Mouse (Mus musculus): ENCODE data around the gene Gsap. TPM values are rescaled to one million over a fixed set of nuclear protein-coding genes. Genes with fewer than 3 reads are reported as not detected.

The Gsap gene
- total and polyA plus RNA-seq, 3 experiments = 0.27 TPM; not detected in 2

DNA sequence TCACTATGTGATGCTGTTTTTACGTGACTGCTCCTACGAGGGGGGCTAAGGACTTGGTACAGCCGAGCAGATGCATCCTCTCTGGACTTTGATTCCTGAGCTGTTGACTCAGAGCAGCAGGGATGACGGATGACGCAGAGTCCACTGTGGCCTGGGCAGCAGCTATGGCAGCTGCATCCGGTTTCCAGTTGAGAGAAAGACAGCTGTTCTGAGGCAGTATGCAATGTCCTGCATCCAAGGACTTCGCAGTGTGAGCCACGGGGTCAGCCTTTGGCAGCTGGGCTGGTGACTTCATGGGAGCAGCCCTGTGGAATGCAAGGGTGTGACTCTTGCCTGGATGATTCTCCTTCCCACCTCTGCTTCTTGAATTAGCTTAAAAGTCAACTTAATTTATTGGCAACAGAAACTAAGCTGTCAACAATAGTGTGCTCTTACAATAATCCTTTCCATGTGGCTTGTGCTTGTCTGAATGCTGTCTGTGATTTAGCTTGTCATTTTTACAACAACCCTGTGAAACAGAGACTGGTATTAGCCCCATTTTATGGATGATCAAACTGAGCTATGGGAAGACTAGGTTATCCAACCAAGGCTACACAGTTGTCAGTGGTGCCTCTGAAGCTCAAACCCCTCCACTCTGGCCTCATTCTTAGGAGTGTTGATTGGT lies 41.4 kb upstream of the Gsap start:
- ATAC-seq (ENCODE audit: extremely low read depth, insufficient number of reproducible peaks, low FRiP score, poor library complexity, severe bottlenecking) = no peak

DNA sequence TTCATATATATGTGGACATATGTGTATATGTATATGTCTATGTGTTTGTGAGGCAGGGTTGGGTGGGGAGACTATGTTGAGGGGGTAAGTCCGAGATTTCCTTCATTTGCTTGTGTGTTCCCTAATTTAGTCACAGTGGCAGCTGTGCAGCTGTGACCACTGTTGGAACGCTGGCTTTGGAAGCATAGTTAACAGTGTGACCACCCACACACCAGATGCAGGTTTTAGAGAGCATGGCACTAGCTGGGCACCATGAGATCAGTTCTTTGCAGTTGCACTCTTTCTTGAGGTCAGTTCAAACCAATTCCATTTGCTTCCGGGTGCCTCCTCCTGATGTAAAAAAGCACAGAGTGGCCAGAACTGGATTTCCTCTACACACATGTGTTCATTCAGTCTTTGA lies 37.7 kb upstream of the Gsap start:
- H3K27me3 ChIP-seq (ENCODE audit: insufficient read depth, low read length) = peaks cover 23% of the 10 kb centered on the region
- ATAC-seq (ENCODE audit: extremely low read depth, insufficient number of reproducible peaks, low FRiP score, poor library complexity, severe bottlenecking) = no peak
- H3K9me3 ChIP-seq (replicated peaks) = no peaks in the 10 kb centered on the region
- no peaks in the 10 kb centered on the region for H3K4me1 ChIP-seq (ENCODE audit: insufficient read depth, low read depth, low read length)
- no peaks in the 10 kb centered on the region for H3K36me3 ChIP-seq (replicated peaks)
- TF ChIP-seq TAL1 (conservative IDR thresholded peaks at IDR 0.05; ENCODE audit: low read depth, low read length) (no peak), GATA2 (IDR thresholded peaks at IDR 0.05; ENCODE audit: borderline replicate concordance, low read depth, low read length) (no peak), GATA1 (IDR thresholded peaks at IDR 0.05; ENCODE audit: borderline replicate concordance, low read length) (no peak), POLR2AphosphoS5 (IDR thresholded peaks at IDR 0.05; ENCODE audit: insufficient replicate concordance, low read depth, low read length) (no peak), CTCF (IDR thresholded peaks at IDR 0.05; ENCODE audit: low read depth, low read length) (no peak)
- DNase-seq (ENCODE audit: low spot score) = no peak
- H3K4me3 ChIP-seq (ENCODE audit: low read depth, low read length) = no peak overlapping the region

More for the DNA sequence above, 41.4 kb upstream of the Gsap start:
- no peaks in the 10 kb centered on the region for H3K36me3 ChIP-seq (replicated peaks)
- DNase-seq (ENCODE audit: low spot score) = no peak
- peaks cover 25% of the 10 kb centered on the region for H3K27me3 ChIP-seq (ENCODE audit: insufficient read depth, low read length)
- no peaks in the 10 kb centered on the region for H3K4me1 ChIP-seq (ENCODE audit: insufficient read depth, low read depth, low read length)
- H3K4me3 ChIP-seq (ENCODE audit: low read depth, low read length) = no peak overlapping the region
- no peaks in the 10 kb centered on the region for H3K9me3 ChIP-seq (replicated peaks)
- TF ChIP-seq TAL1 (conservative IDR thresholded peaks at IDR 0.05; ENCODE audit: low read depth, low read length) = no peak
- no peak for TF ChIP-seq GATA1 (IDR thresholded peaks at IDR 0.05; ENCODE audit: borderline replicate concordance, low read length)
- TF ChIP-seq GATA2 (IDR thresholded peaks at IDR 0.05; ENCODE audit: borderline replicate concordance, low read depth, low read length) = no peak
- no peak for TF ChIP-seq POLR2AphosphoS5 (IDR thresholded peaks at IDR 0.05; ENCODE audit: insufficient replicate concordance, low read depth, low read length)
- TF ChIP-seq CTCF (IDR thresholded peaks at IDR 0.05; ENCODE audit: low read depth, low read length) = no peak

DNA sequence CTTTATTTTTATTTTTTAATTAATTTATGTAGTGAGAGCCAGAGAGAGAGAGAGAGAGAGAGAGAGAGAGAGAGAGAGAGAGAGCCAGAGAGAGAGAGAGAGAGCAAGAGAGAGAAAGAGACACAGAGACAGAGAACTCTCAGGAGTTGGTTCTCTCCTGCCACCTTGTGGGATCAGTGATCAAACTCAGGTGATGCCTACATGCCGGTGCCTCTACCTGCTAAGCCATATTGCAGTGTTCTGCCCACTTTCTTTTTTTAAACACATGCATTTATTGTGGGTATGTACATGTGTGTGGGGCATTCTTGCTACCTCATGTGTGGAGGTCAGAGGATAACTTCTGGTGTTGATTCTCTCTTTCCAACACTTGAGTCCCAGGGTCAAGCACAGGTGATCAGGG lies 32.4 kb upstream of the Gsap start:
- Histone ChIP-seq H3K9me3 (replicated peaks) (peaks cover 4% of the 10 kb centered on the region; the same call in 1 of the 2 replicates), H3K36me3 (replicated peaks) (no peaks in the 10 kb centered on the region), H3K4me1 (ENCODE audit: insufficient read depth, low read depth, low read length) (no peaks in the 10 kb centered on the region), H3K4me3 (ENCODE audit: low read depth, low read length) (no peak overlapping the region), H3K27me3 (ENCODE audit: insufficient read depth, low read length) (peaks cover 13% of the 10 kb centered on the region)
- ATAC-seq (ENCODE audit: extremely low read depth, insufficient number of reproducible peaks, low FRiP score, poor library complexity, severe bottlenecking) (no peak), DNase-seq (ENCODE audit: low spot score) (no peak)
- no peak for TF ChIP-seq GATA1 (IDR thresholded peaks at IDR 0.05; ENCODE audit: borderline replicate concordance, low read length)
- TF ChIP-seq GATA2 (IDR thresholded peaks at IDR 0.05; ENCODE audit: borderline replicate concordance, low read depth, low read length) = no peak

DNA sequence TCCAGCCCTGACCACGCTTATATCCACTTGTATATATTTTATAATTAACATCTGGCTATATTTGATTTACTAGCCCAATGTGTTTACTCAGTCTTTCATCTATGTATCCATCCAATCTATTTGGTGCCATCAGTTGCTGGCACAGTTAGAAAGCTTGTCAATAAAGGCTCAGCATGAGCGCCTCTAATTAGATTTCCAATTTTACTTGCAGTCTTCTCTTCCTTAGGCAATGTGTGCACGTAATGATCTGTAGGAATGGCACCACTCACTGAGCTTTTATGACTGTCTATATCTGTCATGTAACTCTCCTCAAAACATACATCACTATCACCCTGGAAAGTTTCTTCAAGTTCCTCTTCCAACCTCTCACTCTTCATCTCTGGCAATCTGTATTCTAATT lies 29.3 kb upstream of the Gsap start:
- no peaks in the 10 kb centered on the region for H3K4me1 ChIP-seq (ENCODE audit: insufficient read depth, low read depth, low read length)
- DNase-seq (ENCODE audit: low spot score) (no peak), ATAC-seq (ENCODE audit: extremely low read depth, insufficient number of reproducible peaks, low FRiP score, poor library complexity, severe bottlenecking) (no peak)
- no peaks in the 10 kb centered on the region for H3K36me3 ChIP-seq (replicated peaks)
- H3K9me3 ChIP-seq (replicated peaks) = peaks cover 4% of the 10 kb centered on the region; the same call in 1 of the 2 replicates
- no peak for TF ChIP-seq GATA2 (IDR thresholded peaks at IDR 0.05; ENCODE audit: borderline replicate concordance, low read depth, low read length)
- no peak for TF ChIP-seq GATA1 (IDR thresholded peaks at IDR 0.05; ENCODE audit: borderline replicate concordance, low read length)
- TF ChIP-seq POLR2AphosphoS5 (IDR thresholded peaks at IDR 0.05; ENCODE audit: insufficient replicate concordance, low read depth, low read length) = no peak
- no peak for TF ChIP-seq CTCF (IDR thresholded peaks at IDR 0.05; ENCODE audit: low read depth, low read length)
- no peak for TF ChIP-seq TAL1 (conservative IDR thresholded peaks at IDR 0.05; ENCODE audit: low read depth, low read length)
- H3K27me3 ChIP-seq (ENCODE audit: insufficient read depth, low read length) = peaks cover 14% of the 10 kb centered on the region
- no peak overlapping the region for H3K4me3 ChIP-seq (ENCODE audit: low read depth, low read length)

DNA sequence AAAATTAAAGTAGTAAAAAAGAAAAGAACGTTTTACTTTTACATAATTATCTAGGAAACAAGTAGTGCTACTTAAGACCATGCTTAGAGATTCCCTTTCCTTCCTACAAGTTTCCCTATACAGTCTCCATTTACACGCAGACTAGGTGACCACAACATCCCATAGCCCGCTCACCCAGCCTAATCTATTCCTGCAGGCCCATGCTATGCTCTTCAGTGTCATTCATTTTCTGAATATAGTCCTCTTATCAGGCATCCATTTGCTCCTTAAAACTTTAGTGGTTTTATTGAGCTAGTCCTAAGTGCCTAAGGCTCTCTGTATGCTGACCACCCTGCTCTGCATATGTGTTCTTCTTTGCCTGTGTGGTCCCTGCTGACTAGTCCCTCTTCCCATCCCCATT lies 26.5 kb upstream of the Gsap start:
- DNase-seq (ENCODE audit: low spot score) (no peak), ATAC-seq (ENCODE audit: extremely low read depth, insufficient number of reproducible peaks, low FRiP score, poor library complexity, severe bottlenecking) (no peak)
- Histone ChIP-seq H3K27me3 (ENCODE audit: insufficient read depth, low read length) (peaks cover 15% of the 10 kb centered on the region), H3K9me3 (replicated peaks) (peaks cover 4% of the 10 kb centered on the region; the same call in 1 of the 2 replicates), H3K4me3 (ENCODE audit: low read depth, low read length) (no peak overlapping the region), H3K4me1 (ENCODE audit: insufficient read depth, low read depth, low read length) (no peaks in the 10 kb centered on the region), H3K36me3 (replicated peaks) (no peaks in the 10 kb centered on the region)
- no peak for TF ChIP-seq GATA2 (IDR thresholded peaks at IDR 0.05; ENCODE audit: borderline replicate concordance, low read depth, low read length)
- TF ChIP-seq CTCF (IDR thresholded peaks at IDR 0.05; ENCODE audit: low read depth, low read length) = no peak
- TF ChIP-seq TAL1 (conservative IDR thresholded peaks at IDR 0.05; ENCODE audit: low read depth, low read length) = no peak
- TF ChIP-seq POLR2AphosphoS5 (IDR thresholded peaks at IDR 0.05; ENCODE audit: insufficient replicate concordance, low read depth, low read length) = no peak
- no peak for TF ChIP-seq GATA1 (IDR thresholded peaks at IDR 0.05; ENCODE audit: borderline replicate concordance, low read length)

DNA sequence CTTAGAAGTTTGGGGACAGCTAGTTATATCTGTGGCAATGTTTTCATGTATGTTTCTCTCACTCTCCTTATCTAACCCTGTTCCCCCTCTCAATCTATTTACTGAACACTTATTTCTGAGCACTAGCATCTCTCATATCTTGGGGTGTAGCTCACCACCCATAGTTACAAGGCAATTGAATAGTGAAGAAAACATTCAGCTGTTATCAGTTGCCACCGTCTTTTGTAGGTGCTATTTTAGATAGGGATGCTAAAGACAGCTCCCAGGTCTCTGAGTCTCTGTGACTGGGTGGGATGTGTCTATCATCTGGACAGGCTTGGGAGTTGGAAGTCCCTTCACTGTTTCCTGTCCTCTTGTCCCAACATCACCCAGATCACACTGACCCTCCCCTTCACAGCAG lies 25.3 kb upstream of the Gsap start:
- ATAC-seq (ENCODE audit: extremely low read depth, insufficient number of reproducible peaks, low FRiP score, poor library complexity, severe bottlenecking) = no peak
- TF ChIP-seq TAL1 (conservative IDR thresholded peaks at IDR 0.05; ENCODE audit: low read depth, low read length) (no peak), POLR2AphosphoS5 (IDR thresholded peaks at IDR 0.05; ENCODE audit: insufficient replicate concordance, low read depth, low read length) (no peak), CTCF (IDR thresholded peaks at IDR 0.05; ENCODE audit: low read depth, low read length) (no peak), GATA2 (IDR thresholded peaks at IDR 0.05; ENCODE audit: borderline replicate concordance, low read depth, low read length) (no peak), GATA1 (IDR thresholded peaks at IDR 0.05; ENCODE audit: borderline replicate concordance, low read length) (no peak)
- DNase-seq (ENCODE audit: low spot score) = no peak

More for the DNA sequence above, 25.3 kb upstream of the Gsap start:
- Histone ChIP-seq H3K27me3 (ENCODE audit: insufficient read depth, low read length) (peaks cover 15% of the 10 kb centered on the region), H3K9me3 (replicated peaks) (peaks cover 4% of the 10 kb centered on the region; the same call in 1 of the 2 replicates), H3K36me3 (replicated peaks) (no peaks in the 10 kb centered on the region), H3K4me1 (ENCODE audit: insufficient read depth, low read depth, low read length) (no peaks in the 10 kb centered on the region), H3K4me3 (ENCODE audit: low read depth, low read length) (no peak overlapping the region)
